Mouse (Mus musculus) myocyte (in vitro differentiated cells): ENCODE results near the gene Alox12. TPM values are rescaled to one million over a fixed set of nuclear protein-coding genes. Genes with fewer than 3 reads are reported as not detected.

ENCODE experiments used
- H3K27me3 ChIP-seq: one replicate; pipeline ENCODE4 v1.6.1; 2011; ENCODE audit not compliant: control insufficient read depth, insufficient read depth, insufficient read length
- H3K36me3 ChIP-seq: one replicate; pipeline ENCODE4 v1.6.1; 2011; ENCODE audit not compliant: control insufficient read depth, insufficient read depth
- H3K4me2 ChIP-seq: one replicate; pipeline ENCODE4 v1.6.1; 2011; ENCODE audit warnings: low read depth, control low read depth
- H3K4me3 ChIP-seq: one replicate; pipeline ENCODE4 v1.5.1; 2011; ENCODE audit warnings: mild to moderate bottlenecking, control low read depth, moderate library complexity
- H3K79me2 ChIP-seq: one replicate; pipeline ENCODE4 v1.6.1; 2011; ENCODE audit not compliant: control insufficient read depth, insufficient read depth
- H3ac ChIP-seq: one replicate; pipeline ENCODE4 v1.6.1; 2011; ENCODE audit not compliant: control insufficient read depth, insufficient read length
- CEBPB ChIP-seq: IDR thresholded peaks from 2 replicates; pipeline ENCODE4 v1.6.1; 2011; ENCODE audit warnings: mild to moderate bottlenecking, moderate library complexity; ENCODE audit not compliant: poor library complexity, insufficient read depth, severe bottlenecking
- E2F4 ChIP-seq: IDR thresholded peaks from one replicate; pipeline ENCODE4 v1.6.1; 2011; ENCODE audit warnings: mild to moderate bottlenecking, control low read depth, moderate library complexity; ENCODE audit not compliant: insufficient read depth
- MAX ChIP-seq: IDR thresholded peaks from one replicate; pipeline ENCODE4 v1.6.1; 2011; ENCODE audit warnings: low read depth, mild to moderate bottlenecking, control low read depth
- MYOD1 ChIP-seq, 3 experiments: IDR thresholded peaks; one replicate each; pipeline ENCODE4 v1.6.1; 2011; ENCODE audit warnings: control low read depth in 2 of 3, low read depth in 2 of 3, mild to moderate bottlenecking in 2 of 3, moderate library complexity in 1 of 3; ENCODE audit not compliant: insufficient read length in 2 of 3, control insufficient read depth in 1 of 3
- MYOG ChIP-seq, 3 experiments: IDR thresholded peaks; one replicate each; pipeline ENCODE4 v1.6.1; 2011; ENCODE audit warnings: control low read depth in 2 of 3, low read depth in 2 of 3, mild to moderate bottlenecking in 2 of 3; ENCODE audit not compliant: insufficient read length in 2 of 3, control insufficient read depth in 1 of 3, insufficient read depth in 1 of 3
- POLR2A ChIP-seq: IDR thresholded peaks from one replicate; pipeline ENCODE4 v1.6.1; 2011; ENCODE audit warnings: low read depth, mild to moderate bottlenecking, control low read depth, moderate library complexity; ENCODE audit not compliant: insufficient read length
- POLR2AphosphoS2 ChIP-seq: IDR thresholded peaks from one replicate; pipeline ENCODE4 v1.6.1; 2011; ENCODE audit warnings: low read depth, control low read depth; ENCODE audit not compliant: insufficient read length
- REST ChIP-seq: IDR thresholded peaks from one replicate; pipeline ENCODE4 v1.6.1; 2011; ENCODE audit warnings: mild to moderate bottlenecking, control low read depth, moderate library complexity; ENCODE audit not compliant: insufficient read depth, insufficient read length
- SRF ChIP-seq: IDR thresholded peaks from one replicate; pipeline ENCODE4 v1.6.1; 2011; ENCODE audit warnings: low read depth; ENCODE audit not compliant: control insufficient read depth, insufficient read length
- TCF12 ChIP-seq: IDR thresholded peaks from one replicate; pipeline ENCODE4 v1.6.1; 2011; ENCODE audit warnings: mild to moderate bottlenecking, control low read depth; ENCODE audit not compliant: poor library complexity, insufficient read depth, severe bottlenecking
- TCF3 ChIP-seq: IDR thresholded peaks from one replicate; pipeline ENCODE4 v1.6.1; 2011; ENCODE audit warnings: low read depth, control low read depth; ENCODE audit not compliant: insufficient read length
- USF1 ChIP-seq: IDR thresholded peaks from one replicate; pipeline ENCODE4 v1.6.1; 2011; ENCODE audit warnings: low read depth, mild to moderate bottlenecking, control low read depth, moderate library complexity
- polyA plus RNA-seq: library from polyadenylated mRNA; unstranded; fragments of >200 nt; fragmentation: generic; extraction: Trizol; gene quantifications from one replicate; pipeline ENCODE4 v1.2.1, GENCODE M21; 2012; ENCODE audit warnings: missing spikeins

The Alox12 gene
- polyA plus RNA-seq, 1 experiment: 0.25 TPM

GRCm38 (mm10) chr11:70237457-70238167 lies 17.5 kb downstream of the Alox12 start, which contains the start of gene 0610010K14Rik:
Gene 0610010K14Rik, minus strand, starts transcription at chr11:70237914.
- Histone ChIP-seq H3K36me3 (no peaks in the 10 kb centered on the region), H3K4me3 (peak within 1 kb of the TSS; percentile 60), H3ac (peak within 1 kb of the TSS; percentile 4), H3K4me2 (peak within 1 kb of the TSS; percentile 94), H3K79me2 (peaks cover 13% of the 10 kb centered on the region), H3K27me3 (peaks cover 3% of the 10 kb centered on the region)
- TF ChIP-seq TCF12: no peak
- no peak for TF ChIP-seq USF1
- peak; percentile 88 for TF ChIP-seq POLR2A
- no peak for TF ChIP-seq E2F4
- TF ChIP-seq TCF3: peak; percentile 28
- TF ChIP-seq SRF: peak; percentile 3
- TF ChIP-seq CEBPB: peak; percentile 70; the same call in 1 of the 2 replicates
- peak; percentile 96 for TF ChIP-seq POLR2AphosphoS2
- peak in 1 of 3 experiments; percentile 28 for TF ChIP-seq MYOD1 (IDR thresholded peaks at IDR 0.05; ENCODE audit: control insufficient read depth in 1 of 3, insufficient read length in 2 of 3, low read depth in 2 of 3)
- no peak for TF ChIP-seq MAX
- peak; percentile 9 for TF ChIP-seq REST
- TF ChIP-seq MYOG (IDR thresholded peaks at IDR 0.05; ENCODE audit: control insufficient read depth in 1 of 3, insufficient read depth in 1 of 3, insufficient read length in 2 of 3, low read depth in 2 of 3): peak in 1 of 3 experiments; percentile 15

- H3K4me2 ChIP-seq: peak overlapping the region; percentile 94
- peak overlapping the region; percentile 60 for H3K4me3 ChIP-seq
- peak overlapping the region; percentile 4 for H3ac ChIP-seq
- H3K79me2 ChIP-seq: peaks cover 13% of the 10 kb centered on the region
- H3K27me3 ChIP-seq: no peaks in the 10 kb centered on the region
- no peak for TF ChIP-seq MYOG (IDR thresholded peaks at IDR 0.05; ENCODE audit: control insufficient read depth in 1 of 3, insufficient read depth in 1 of 3, insufficient read length in 2 of 3, low read depth in 2 of 3)
- no peak for TF ChIP-seq MYOD1 (IDR thresholded peaks at IDR 0.05; ENCODE audit: control insufficient read depth in 1 of 3, insufficient read length in 2 of 3, low read depth in 2 of 3)
- TF ChIP-seq CEBPB: no peak
- no peak for TF ChIP-seq MAX
- TF ChIP-seq TCF3: no peak
- no peak for TF ChIP-seq POLR2AphosphoS2
- TF ChIP-seq SRF: no peak
- TF ChIP-seq E2F4: no peak
- TF ChIP-seq TCF12: no peak
- no peaks in the 10 kb centered on the region for H3K36me3 ChIP-seq
These were observed 18.4 kb downstream of the Alox12 start for GRCm38 (mm10) chr11:70236717-70237116.

- Histone ChIP-seq H3K27me3 (no peaks in the 10 kb centered on the region), H3ac (no peak overlapping the region), H3K4me3 (no peak overlapping the region), H3K36me3 (no peaks in the 10 kb centered on the region), H3K4me2 (no peak overlapping the region), H3K79me2 (peaks cover 13% of the 10 kb centered on the region)
- TF ChIP-seq SRF (no peak), E2F4 (no peak), MYOG (IDR thresholded peaks at IDR 0.05; ENCODE audit: control insufficient read depth in 1 of 3, insufficient read depth in 1 of 3, insufficient read length in 2 of 3, low read depth in 2 of 3) (no peak), POLR2A (no peak), USF1 (no peak), TCF12 (no peak), POLR2AphosphoS2 (no peak), TCF3 (no peak), MAX (no peak), CEBPB (no peak), REST (no peak), MYOD1 (IDR thresholded peaks at IDR 0.05; ENCODE audit: control insufficient read depth in 1 of 3, insufficient read length in 2 of 3, low read depth in 2 of 3) (no peak)
These were observed 19.8 kb downstream of the Alox12 start for GRCm38 (mm10) chr11:70235254-70235900.

GRCm38 (mm10) chr11:70234497-70234896 lies 20.7 kb downstream of the Alox12 start:
- H3K4me2 ChIP-seq: no peak overlapping the region
- peaks cover 12% of the 10 kb centered on the region for H3K79me2 ChIP-seq
- no peak overlapping the region for H3ac ChIP-seq
- H3K27me3 ChIP-seq: no peaks in the 10 kb centered on the region
- H3K4me3 ChIP-seq: no peak overlapping the region
- TF ChIP-seq MYOG (IDR thresholded peaks at IDR 0.05; ENCODE audit: control insufficient read depth in 1 of 3, insufficient read depth in 1 of 3, insufficient read length in 2 of 3, low read depth in 2 of 3) (no peak), POLR2A (no peak), REST (no peak), TCF12 (no peak), MAX (no peak), USF1 (no peak), POLR2AphosphoS2 (no peak), CEBPB (no peak), E2F4 (no peak), TCF3 (no peak), MYOD1 (IDR thresholded peaks at IDR 0.05; ENCODE audit: control insufficient read depth in 1 of 3, insufficient read length in 2 of 3, low read depth in 2 of 3) (no peak), SRF (no peak)
- H3K36me3 ChIP-seq: no peaks in the 10 kb centered on the region
